In genomic region chr10:23611183-23611582, GRCm38 (mm10) we compare ENCODE assay signal across 9 mouse cellular contexts.
A peak's percentile ranks its signal among the peaks of the same experiment; 100 is the strongest.
DNase-seq lines count a peak whose midpoint lies in the region; ATAC-seq lines count a peak whose summit lies in the region.
"Had no signal": no experiment of that assay in that cellular context is flagged by ENCODE, and none has a peak within 500 bp of the region (broad histone marks: within the 10 kb centered on the region; RNA-seq: fewer than 3 reads in every experiment).

No protein-coding gene starts in this region.

- no peaks in the 10 kb centered on the region for H3K27me3 ChIP-seq in hindbrain, embryonic 10.5 days (ENCODE audit: insufficient read depth, poor library complexity, severe bottlenecking)
- no peaks in the 10 kb centered on the region for H3K27me3 ChIP-seq in hindbrain, embryonic 16.5 days (replicated peaks; ENCODE audit: control insufficient read depth, insufficient read depth, low read length)
- H3K27me3 ChIP-seq: lung, embryonic 15.5 days had no signal

- no peaks in the 10 kb centered on the region for H3K36me3 ChIP-seq in hindbrain, embryonic 10.5 days
- no peaks in the 10 kb centered on the region for H3K36me3 ChIP-seq in hindbrain, embryonic 16.5 days (ENCODE audit: control insufficient read depth, insufficient read depth, low read length)
- H3K36me3 ChIP-seq: lung, embryonic 15.5 days had no signal

- no peak overlapping the region for H3K27ac ChIP-seq in hindbrain, embryonic 10.5 days
- no peak overlapping the region for H3K27ac ChIP-seq in hindbrain, embryonic 16.5 days (ENCODE audit: low read depth, low read length)
- H3K27ac ChIP-seq: lung, embryonic 15.5 days had no signal

- no peak overlapping the region for H3K4me3 ChIP-seq in hindbrain, embryonic 10.5 days
- no peak overlapping the region for H3K4me3 ChIP-seq in hindbrain, embryonic 16.5 days (ENCODE audit: low read length)
- H3K4me3 ChIP-seq: lung, embryonic 15.5 days had no signal

- H3K4me2 ChIP-seq in hindbrain, embryonic 16.5 days (ENCODE audit: low read length) = no peak overlapping the region
- H3K4me2 ChIP-seq: lung, embryonic 15.5 days had no signal

- peak; percentile 72 for DNase-seq in hindbrain, embryonic 10.5 days (ENCODE audit: low spot score)
- DNase-seq in WW6 (ENCODE audit: low read depth, low spot score) = peak; percentile 28
- peak; percentile 71 for DNase-seq in embryo, embryonic 10 days (ENCODE audit: low spot score)
- peak; percentile 25 to 61 for DNase-seq in gastrocnemius, postnatal 4 days (ENCODE audit: low spot score in 2 of 2)
- peak; percentile 21 to 70 for DNase-seq in layer of hippocampus, adult 8-10 months (ENCODE audit: low spot score in 2 of 2)
- DNase-seq in lung, postnatal 36 days = peak; percentile 54
- peak; percentile 3 for DNase-seq in thymus, postnatal 36 days

- no peak overlapping the region for H3K9ac ChIP-seq in hindbrain, embryonic 16.5 days (ENCODE audit: low read depth, low read length)
- H3K9ac ChIP-seq: lung, embryonic 15.5 days had no signal

- H3K9me3 ChIP-seq in hindbrain, embryonic 10.5 days = no peaks in the 10 kb centered on the region
- no peaks in the 10 kb centered on the region for H3K9me3 ChIP-seq in hindbrain, embryonic 16.5 days (ENCODE audit: control insufficient read depth, low read length)
- H3K9me3 ChIP-seq: lung, embryonic 15.5 days had no signal

- WGBS in hindbrain, embryonic 10.5 days = 43% methylated on average over 9 of the region's 9 CpGs
- WGBS in hindbrain, embryonic 16.5 days = 41% methylated on average over 9 of the region's 9 CpGs

- ATAC-seq in hindbrain, embryonic 16.5 days = no peak

- H3K4me1 ChIP-seq in hindbrain, embryonic 10.5 days (replicated peaks) = peaks cover 11% of the 10 kb centered on the region
- H3K4me1 ChIP-seq in hindbrain, embryonic 16.5 days (ENCODE audit: control insufficient read depth, insufficient read depth, low read depth, low read length) = no peaks in the 10 kb centered on the region

Comparison
In these comparisons a context has a peak if more than half of its experiments do, and no peak if none do; other contexts are left out.
1. DNase-seq: peak in every context shown above with its lines; median percentile 72 in hindbrain, embryonic 10.5 days; 71 in embryo, embryonic 10 days; 54 in lung, postnatal 36 days; 46 in layer of hippocampus, adult 8-10 months; 43 in gastrocnemius, postnatal 4 days; 28 in WW6; 3 in thymus, postnatal 36 days.